Mouse (Mus musculus) embryonic fibroblast, embryonic 13.5 days (primary cell): ENCODE data around the gene Schip1.
A peak's percentile ranks its signal among the peaks of the same experiment; 100 is the strongest.

Experiments
- CTCF ChIP-seq: IDR thresholded peaks from 2 replicates; pipeline ENCODE4 v1.5.1; 2011; ENCODE audit warnings: mild to moderate bottlenecking, control low read depth, low read length, moderate library complexity, borderline replicate concordance; ENCODE audit not compliant: insufficient read depth
- POLR2A ChIP-seq: IDR thresholded peaks from 2 replicates; pipeline ENCODE4 v1.6.1; 2011; ENCODE audit warnings: low read depth, mild to moderate bottlenecking, control low read depth, low read length, moderate library complexity

GRCm38 (mm10) chr3:68469643-68470042, 405.0 kb downstream of the Schip1 start:
- TF ChIP-seq POLR2A (0 out of 2 replicates have a peak, but pooled peaks have one; percentile 23), CTCF (no peak)
